Mouse (Mus musculus) myocyte (in vitro differentiated cells): ENCODE measurements around the gene Klk14.

ENCODE experiments used
- CEBPB ChIP-seq: IDR thresholded peaks from 2 replicates; pipeline ENCODE4 v1.6.1; 2011; ENCODE audit warnings: mild to moderate bottlenecking, moderate library complexity; ENCODE audit not compliant: poor library complexity, insufficient read depth, severe bottlenecking
- E2F4 ChIP-seq: IDR thresholded peaks from one replicate; pipeline ENCODE4 v1.6.1; 2011; ENCODE audit warnings: mild to moderate bottlenecking, control low read depth, moderate library complexity; ENCODE audit not compliant: insufficient read depth
- MAX ChIP-seq: IDR thresholded peaks from one replicate; pipeline ENCODE4 v1.6.1; 2011; ENCODE audit warnings: low read depth, mild to moderate bottlenecking, control low read depth
- MYOD1 ChIP-seq, 3 experiments: IDR thresholded peaks; one replicate each; pipeline ENCODE4 v1.6.1; 2011; ENCODE audit warnings: control low read depth in 2 of 3, low read depth in 2 of 3, mild to moderate bottlenecking in 2 of 3, moderate library complexity in 1 of 3; ENCODE audit not compliant: insufficient read length in 2 of 3, control insufficient read depth in 1 of 3
- MYOG ChIP-seq, 3 experiments: IDR thresholded peaks; one replicate each; pipeline ENCODE4 v1.6.1; 2011; ENCODE audit warnings: control low read depth in 2 of 3, low read depth in 2 of 3, mild to moderate bottlenecking in 2 of 3; ENCODE audit not compliant: insufficient read length in 2 of 3, control insufficient read depth in 1 of 3, insufficient read depth in 1 of 3
- POLR2A ChIP-seq: IDR thresholded peaks from one replicate; pipeline ENCODE4 v1.6.1; 2011; ENCODE audit warnings: low read depth, mild to moderate bottlenecking, control low read depth, moderate library complexity; ENCODE audit not compliant: insufficient read length
- POLR2AphosphoS2 ChIP-seq: IDR thresholded peaks from one replicate; pipeline ENCODE4 v1.6.1; 2011; ENCODE audit warnings: low read depth, control low read depth; ENCODE audit not compliant: insufficient read length
- REST ChIP-seq: IDR thresholded peaks from one replicate; pipeline ENCODE4 v1.6.1; 2011; ENCODE audit warnings: mild to moderate bottlenecking, control low read depth, moderate library complexity; ENCODE audit not compliant: insufficient read depth, insufficient read length
- TCF12 ChIP-seq: IDR thresholded peaks from one replicate; pipeline ENCODE4 v1.6.1; 2011; ENCODE audit warnings: mild to moderate bottlenecking, control low read depth; ENCODE audit not compliant: poor library complexity, insufficient read depth, severe bottlenecking
- TCF3 ChIP-seq: IDR thresholded peaks from one replicate; pipeline ENCODE4 v1.6.1; 2011; ENCODE audit warnings: low read depth, control low read depth; ENCODE audit not compliant: insufficient read length
- USF1 ChIP-seq: IDR thresholded peaks from one replicate; pipeline ENCODE4 v1.6.1; 2011; ENCODE audit warnings: low read depth, mild to moderate bottlenecking, control low read depth, moderate library complexity

- TF ChIP-seq USF1 = no peak
- TF ChIP-seq CEBPB = no peak
- no peak for TF ChIP-seq POLR2A
- no peak for TF ChIP-seq POLR2AphosphoS2
- TF ChIP-seq E2F4 = no peak
- TF ChIP-seq TCF12 = no peak
- no peak for TF ChIP-seq MYOD1 (IDR thresholded peaks at IDR 0.05; ENCODE audit: control insufficient read depth in 1 of 3, insufficient read length in 2 of 3, low read depth in 2 of 3)
- TF ChIP-seq MAX = no peak
- no peak for TF ChIP-seq MYOG (IDR thresholded peaks at IDR 0.05; ENCODE audit: control insufficient read depth in 1 of 3, insufficient read depth in 1 of 3, insufficient read length in 2 of 3, low read depth in 2 of 3)
- TF ChIP-seq REST = no peak
- no peak for TF ChIP-seq TCF3
Observed at GRCm38 (mm10) chr7:43713741-43714351, 23.6 kb downstream of the Klk14 start.
